Mouse (Mus musculus): ENCODE measurements around the gene 4930564D02Rik.
A peak's percentile ranks its signal among the peaks of the same experiment; 100 is the strongest.

Gene 4930564D02Rik

DNA sequence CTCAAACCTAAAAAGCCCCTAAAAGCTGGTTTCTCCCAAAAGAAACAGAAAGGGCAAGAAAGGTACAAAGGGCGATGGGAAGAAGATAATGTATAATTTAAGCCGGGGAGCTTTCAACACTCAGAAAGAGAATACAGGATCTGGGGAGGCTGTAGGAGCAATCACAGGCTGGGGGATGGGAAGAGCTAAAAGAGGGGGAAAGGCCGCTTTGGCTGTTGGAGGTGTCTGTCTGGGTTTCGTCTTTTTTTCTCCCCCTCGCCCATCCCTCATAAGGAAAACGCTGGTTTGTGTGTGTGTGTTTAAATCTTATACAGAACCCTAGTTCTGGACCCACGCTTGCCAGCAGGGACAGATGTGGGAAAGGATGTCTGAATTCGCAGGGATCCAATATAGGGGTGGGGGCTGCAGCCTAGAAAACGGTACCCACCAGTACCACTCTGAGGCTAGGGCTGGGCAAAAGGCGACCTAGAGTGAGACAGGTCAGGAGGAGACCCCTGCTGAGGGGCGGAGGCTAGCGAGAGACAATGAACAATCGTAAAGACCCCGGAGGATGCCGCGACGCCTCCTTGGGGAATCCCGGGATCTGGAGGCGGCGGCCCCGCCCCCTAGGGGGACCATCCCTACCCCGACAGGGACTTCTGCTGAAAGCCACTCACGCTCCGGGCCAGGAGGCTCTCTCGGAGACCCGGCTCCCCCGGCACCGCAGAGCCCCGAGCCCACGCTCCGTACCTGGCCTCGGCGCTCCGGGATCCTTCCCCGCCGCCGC, 14.3 kb upstream of the 4930564D02Rik start:
- no peak for TF ChIP-seq GATA4 (IDR thresholded peaks at IDR 0.05; ENCODE audit: insufficient replicate concordance, low read length)

DNA sequence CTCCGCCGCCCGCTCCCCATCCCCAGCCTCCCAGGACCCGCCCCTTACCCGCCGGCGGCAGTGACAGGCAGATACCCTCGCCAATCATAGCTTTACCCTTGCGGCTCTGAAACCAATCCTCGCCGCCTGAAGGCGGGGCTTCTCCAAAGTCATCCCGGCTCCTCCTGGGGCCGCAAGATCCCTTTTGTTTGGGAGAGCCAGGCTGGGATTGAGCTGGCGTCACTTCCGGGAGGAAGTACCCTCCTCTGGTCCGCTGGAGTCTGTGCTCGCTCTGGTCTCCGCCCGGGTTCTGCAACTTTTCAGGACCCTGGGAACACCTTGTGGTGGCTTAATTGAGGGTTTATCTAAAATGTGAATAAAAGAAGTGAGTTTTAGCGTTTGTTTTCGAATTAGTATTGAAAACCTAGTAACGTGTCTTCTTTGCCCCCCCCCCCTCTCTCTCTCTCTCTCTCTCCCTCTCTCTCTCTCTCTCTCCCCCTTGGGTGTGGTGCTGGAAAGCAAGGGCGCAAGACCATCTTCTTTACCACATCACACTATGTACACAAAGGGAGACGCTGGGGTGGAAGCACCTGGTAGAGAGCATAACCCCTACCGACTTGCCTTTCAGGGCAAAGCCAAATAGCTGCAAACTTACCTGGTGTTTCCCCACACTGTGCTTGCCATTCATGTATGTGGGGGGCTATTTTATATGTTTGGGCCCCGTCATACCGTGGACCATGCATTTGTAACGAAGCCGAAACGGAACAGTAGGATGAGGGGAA, 13.5 kb upstream of the 4930564D02Rik start, which contains the start of gene Cttnbp2nl:
Cttnbp2nl (minus strand) TSS at position 210 of the 761 bp plus-strand sequence.
- no peak; the same call in 1 of the 2 replicates for TF ChIP-seq GATA4 (IDR thresholded peaks at IDR 0.05; ENCODE audit: insufficient replicate concordance, low read length)

DNA sequence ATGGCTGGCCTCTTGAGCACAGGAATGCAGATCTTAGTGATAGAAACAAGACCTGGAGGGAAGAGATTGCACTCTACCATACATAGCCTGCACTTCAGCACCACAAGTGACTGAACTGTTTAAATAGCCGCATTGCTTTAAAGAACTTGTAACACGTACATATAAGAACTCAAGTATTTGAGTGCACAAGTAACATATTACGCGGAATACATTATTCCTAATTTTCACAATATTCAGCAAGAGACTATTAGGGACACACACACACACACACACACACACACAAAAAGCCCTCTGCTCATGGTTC, 13.0 kb upstream of the 4930564D02Rik start:
- TF ChIP-seq GATA4 (IDR thresholded peaks at IDR 0.05; ENCODE audit: insufficient replicate concordance, low read length) = no peak

DNA sequence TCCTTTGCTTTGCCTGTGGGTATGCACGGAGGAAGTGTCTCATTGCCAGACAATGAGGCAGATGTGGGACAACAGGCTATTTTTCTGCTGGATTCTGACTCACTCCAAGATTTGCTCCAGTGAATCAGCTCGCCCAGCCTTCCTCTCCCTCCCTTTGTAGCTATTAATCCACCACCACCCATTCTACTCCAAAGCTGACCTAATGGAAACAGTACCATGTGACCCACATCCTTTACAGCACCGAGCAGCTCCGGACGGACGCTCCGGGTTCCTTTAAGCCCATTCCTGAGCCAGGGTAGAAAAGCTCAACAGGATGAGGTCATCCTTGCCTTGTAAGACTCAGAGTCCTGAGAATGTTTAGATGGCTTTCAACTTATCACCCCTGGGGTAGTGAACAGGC, 11.7 kb upstream of the 4930564D02Rik start:
- peak; percentile 45; the same call in 1 of the 2 replicates for TF ChIP-seq GATA4 (IDR thresholded peaks at IDR 0.05; ENCODE audit: insufficient replicate concordance, low read length)

DNA sequence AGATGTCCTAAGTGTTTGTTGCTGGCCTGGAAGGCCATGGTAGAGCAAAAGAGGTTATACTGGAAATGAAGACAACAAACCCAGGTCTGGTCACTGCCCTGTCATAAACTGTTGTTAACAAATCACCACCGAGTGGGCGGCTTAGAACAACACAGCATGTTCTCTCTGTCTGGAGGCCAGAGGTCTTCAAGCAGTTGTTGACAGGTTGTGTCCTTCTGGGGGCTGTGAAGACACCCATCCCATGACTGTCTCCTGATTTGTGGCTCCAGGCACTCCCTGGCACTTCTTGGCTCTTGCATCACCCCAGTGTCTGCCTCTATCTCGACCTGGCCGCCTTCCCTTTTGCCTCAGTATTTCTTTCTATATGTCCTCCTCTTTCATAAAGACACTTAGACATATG, 11.0 kb upstream of the 4930564D02Rik start:
- TF ChIP-seq GATA4 (IDR thresholded peaks at IDR 0.05; ENCODE audit: insufficient replicate concordance, low read length) = no peak

DNA sequence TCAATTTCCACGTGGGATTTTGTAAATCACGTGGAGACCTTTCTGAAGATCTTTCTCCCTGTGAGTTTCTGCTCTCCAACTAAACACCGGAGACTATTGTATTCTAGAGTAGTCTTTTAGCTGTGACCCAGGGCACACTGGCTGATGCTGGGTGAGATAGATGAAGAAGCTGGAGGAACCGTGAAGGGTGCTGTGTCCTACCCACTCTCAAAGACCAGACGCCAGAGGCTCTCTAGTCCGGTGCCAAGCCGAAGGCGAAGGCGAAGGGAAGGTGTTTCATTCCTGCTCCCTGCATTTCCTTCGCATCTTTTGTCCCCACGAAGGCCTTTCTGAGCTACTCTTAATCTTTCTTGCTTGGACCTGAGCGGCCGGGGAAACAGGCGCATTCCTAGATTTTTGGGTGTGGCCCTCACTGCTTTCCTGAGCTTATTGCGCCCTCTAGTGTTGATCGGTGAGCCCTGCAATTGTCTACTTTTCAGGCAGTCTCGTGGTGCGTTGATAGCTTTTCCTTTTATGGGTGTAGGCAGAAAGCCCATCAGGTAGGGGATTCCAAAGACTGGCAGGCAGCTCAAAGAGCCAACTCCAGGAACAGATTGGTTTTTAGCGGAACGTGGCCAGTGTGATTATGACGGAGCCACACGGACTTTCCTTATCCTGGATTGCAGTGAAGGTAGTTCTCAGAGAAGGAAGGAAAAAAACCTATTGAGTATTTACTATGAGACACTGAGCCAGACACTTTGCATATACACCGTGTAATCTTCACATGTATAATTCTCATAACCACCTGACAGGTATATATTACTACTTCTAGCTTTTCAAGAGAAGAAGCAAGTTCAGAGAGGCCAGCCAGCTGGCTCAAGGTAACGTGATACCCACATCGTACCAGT, 7.8 kb upstream of the 4930564D02Rik start:
- no peak for TF ChIP-seq GATA4 (IDR thresholded peaks at IDR 0.05; ENCODE audit: insufficient replicate concordance, low read length)

DNA sequence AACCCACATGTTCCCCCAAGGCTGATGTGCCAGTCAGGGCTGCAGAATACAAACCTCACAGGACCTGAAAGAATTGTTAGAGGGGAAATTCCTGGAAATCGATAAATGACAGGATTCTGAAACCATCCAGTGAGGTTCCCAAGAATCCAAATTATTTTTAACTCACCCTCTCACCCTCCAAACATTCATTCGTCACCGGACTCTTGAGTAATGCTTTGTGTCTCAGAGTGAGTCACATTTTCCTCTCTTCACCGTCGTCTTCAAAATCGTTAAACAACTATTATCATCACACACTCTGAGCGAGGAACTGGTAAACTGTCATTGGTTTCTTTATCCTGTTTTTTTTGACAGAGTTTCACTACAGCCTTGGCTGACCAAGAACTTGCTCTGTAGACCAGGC, 6.7 kb upstream of the 4930564D02Rik start:
- no peak for TF ChIP-seq GATA4 (IDR thresholded peaks at IDR 0.05; ENCODE audit: insufficient replicate concordance, low read length)

DNA sequence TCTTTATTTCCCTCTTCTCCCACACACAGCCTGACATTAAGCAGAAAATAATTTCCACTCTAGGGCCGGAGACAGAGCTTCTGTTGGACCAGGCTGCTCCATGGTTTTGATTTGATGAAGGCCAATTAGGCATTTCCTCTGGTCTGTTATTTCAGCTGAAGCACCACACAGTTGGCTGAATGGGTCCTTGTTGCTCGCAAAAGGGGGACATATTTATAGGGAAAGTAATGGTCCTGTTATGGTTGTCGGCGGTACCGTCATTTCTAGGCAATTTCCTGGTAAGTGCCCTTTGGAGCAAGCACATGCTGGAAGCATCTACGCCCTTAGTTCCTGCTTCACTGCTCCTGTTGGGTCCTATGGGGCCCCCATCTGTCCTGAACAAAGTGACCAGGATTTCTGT, 5.7 kb upstream of the 4930564D02Rik start:
- TF ChIP-seq GATA4 (IDR thresholded peaks at IDR 0.05; ENCODE audit: insufficient replicate concordance, low read length) = no peak

DNA sequence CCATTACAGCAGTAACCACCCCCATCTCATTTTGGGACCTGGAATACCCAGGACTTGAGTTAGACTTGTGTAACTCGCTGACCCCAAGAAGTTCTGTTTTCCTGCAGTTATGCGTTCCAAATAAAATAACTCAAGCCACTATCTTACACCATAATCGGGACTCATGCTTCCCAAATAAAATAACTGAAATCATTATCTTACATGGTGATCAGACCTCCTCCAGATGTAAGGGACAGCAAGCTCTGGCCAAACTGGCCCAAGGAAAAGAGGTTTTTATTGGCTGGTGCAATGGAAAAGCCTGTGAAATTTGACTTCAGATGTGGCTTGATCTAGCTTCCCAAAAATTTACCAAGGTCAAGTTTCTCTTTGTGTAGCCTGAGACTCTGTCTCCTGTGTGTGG, 5.1 kb upstream of the 4930564D02Rik start:
- no peak for TF ChIP-seq GATA4 (IDR thresholded peaks at IDR 0.05; ENCODE audit: insufficient replicate concordance, low read length)

DNA sequence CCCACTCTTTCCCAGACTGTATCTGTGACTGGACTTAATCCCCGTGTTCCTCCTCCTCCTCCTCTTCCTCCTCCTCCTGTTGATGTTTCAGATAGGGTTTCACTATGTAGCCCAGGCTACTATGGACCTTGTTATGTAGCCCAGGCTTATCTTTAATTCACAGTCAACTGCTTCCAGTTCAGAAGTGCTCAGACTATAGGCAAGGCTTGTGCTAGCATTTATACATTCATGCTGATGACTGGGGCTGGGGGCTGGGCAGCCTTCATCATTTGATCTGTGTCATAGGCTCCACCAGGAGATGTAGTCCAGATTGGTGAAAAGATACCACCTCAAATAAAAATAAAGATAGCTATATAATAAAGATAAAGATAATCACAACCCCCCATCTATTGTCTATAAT, 4.7 kb upstream of the 4930564D02Rik start:
- TF ChIP-seq GATA4 (IDR thresholded peaks at IDR 0.05; ENCODE audit: insufficient replicate concordance, low read length) = no peak

DNA sequence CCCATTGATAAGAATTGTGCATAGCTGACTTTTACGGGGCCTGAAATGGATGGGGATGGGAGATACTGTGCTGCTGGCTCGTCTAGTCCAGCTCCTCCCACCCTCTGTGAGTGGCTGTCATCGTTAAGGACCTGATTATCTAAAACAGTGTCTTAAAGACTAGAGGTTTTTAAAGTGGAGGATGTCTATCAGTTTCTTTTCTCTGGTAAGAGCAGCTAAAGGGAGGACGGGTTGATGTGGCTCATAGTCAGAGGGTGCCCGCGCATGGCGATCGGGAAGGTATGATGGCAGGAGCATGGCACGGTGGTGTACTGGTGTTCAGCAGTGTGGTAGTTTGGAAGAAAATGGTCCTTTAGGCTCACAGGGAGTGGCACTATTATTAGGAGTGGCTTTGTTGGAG, 4.0 kb upstream of the 4930564D02Rik start:
- no peak for TF ChIP-seq GATA4 (IDR thresholded peaks at IDR 0.05; ENCODE audit: insufficient replicate concordance, low read length)

DNA sequence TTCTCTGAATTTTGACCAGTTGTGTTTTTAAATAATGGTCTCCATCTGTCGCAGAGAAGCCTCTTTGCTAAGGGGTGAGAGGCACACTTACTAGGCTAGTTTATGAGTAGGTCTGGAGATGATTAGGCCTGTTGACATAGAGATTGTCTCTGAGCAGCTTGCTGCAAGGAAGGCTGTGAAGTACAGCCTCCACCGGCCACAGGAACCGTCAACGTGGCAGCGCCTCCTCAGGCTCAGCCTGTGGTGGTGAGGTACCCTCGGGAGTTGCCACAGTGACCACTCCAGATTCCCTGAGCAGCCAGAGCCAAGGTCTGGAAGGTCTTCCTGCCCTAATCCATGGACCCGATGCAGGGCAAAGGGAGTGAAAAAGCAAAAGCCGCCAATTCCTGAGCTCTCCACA, 3.9 kb downstream of the 4930564D02Rik start:
- TF ChIP-seq GATA4 (IDR thresholded peaks at IDR 0.05; ENCODE audit: insufficient replicate concordance, low read length) = no peak

DNA sequence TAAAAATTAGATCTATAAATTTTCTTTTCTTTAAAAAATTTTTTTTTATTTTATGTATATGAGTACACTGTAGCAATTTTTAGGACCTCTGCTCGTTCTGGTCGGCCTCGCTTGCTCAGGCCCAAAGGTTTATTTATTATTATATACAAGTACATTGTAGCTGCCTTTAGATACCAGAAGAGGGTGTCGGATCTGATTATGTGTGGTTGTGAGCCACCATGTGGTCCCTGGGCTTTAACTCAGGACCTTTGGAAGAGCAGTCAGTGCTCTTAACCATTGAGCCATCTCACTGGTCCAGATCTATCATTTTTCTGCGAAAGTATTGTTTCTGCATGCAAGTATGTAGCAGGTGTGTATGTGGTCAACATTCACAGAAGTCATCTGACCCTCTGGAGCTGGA, 4.6 kb downstream of the 4930564D02Rik start:
- TF ChIP-seq GATA4 (IDR thresholded peaks at IDR 0.05; ENCODE audit: insufficient replicate concordance, low read length) = no peak

DNA sequence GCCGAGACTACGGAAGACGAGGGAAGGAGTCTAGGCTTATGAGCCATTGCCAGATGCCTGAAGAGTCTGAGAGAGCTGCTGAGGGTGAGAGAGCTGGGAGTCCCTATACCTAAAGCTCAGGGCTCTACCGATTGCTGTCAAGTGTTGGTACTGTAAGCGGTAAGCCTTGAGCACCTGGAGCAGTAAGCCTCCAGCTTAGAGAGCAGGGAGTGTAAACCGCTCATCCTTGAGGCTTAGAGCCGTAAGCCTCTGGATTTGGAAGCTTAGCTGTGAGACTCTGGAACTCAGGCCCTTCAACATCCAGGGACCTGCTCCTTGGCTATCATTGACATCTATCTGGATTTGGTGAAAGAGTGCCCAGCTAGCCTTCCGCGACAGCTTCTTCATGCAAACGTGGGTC, 5.9 kb downstream of the 4930564D02Rik start:
- no peak for TF ChIP-seq GATA4 (IDR thresholded peaks at IDR 0.05; ENCODE audit: insufficient replicate concordance, low read length)

DNA sequence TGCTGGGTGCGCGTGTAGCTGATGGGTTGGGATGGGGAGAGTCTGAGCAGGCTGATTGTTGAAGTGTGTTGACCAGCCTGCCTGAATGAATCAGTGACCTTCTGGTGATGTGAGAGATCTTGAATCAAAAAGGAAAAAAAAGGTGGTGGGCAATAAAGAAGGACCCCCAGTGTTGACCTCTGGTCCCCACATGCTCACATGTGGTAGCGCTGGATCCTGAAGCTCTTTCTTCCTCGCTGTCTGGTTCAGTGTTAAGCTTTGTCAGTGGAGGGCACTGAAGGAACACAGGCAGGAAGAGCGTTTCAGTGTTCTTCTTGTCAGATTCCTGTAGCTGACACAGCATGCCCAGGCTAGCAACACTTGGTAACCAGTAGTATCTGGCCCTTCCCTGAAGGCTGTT, 9.2 kb downstream of the 4930564D02Rik start:
- no peak for TF ChIP-seq GATA4 (IDR thresholded peaks at IDR 0.05; ENCODE audit: insufficient replicate concordance, low read length)
